Comparison of ENCODE assay signal across 18 mouse cellular contexts in the genomic region with DNA sequence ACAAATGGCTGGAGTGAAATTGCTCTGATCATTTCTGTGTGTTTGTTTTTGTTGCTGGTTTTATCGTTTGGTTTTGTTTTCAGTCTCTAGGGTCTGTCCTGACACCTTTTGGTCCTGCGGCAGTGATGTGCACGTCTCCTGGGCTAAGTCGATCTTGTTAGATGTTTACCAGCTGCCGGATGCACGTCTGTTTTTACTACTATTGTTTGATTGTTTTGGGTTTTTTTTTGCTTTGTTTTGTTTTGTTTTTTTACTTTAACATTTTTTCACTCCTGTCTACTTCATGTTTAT. TPM values are rescaled to one million over a fixed set of nuclear protein-coding genes. Genes with fewer than 3 reads are reported as not detected.
DNase-seq lines count a peak whose midpoint lies in the region; ATAC-seq and TF ChIP-seq lines count a peak whose summit lies in the region.
"Had no signal": no experiment of that assay in that cellular context is flagged by ENCODE, and none has a peak within 500 bp of the region (broad histone marks: within the 10 kb centered on the region; RNA-seq: fewer than 3 reads in every experiment).

No protein-coding gene starts in this region.

- H3K36me3 ChIP-seq in kidney, postnatal 0 days (ENCODE audit: insufficient read depth, low read length), result no peaks in the 10 kb centered on the region
- H3K36me3 ChIP-seq in intestine, embryonic 16.5 days (ENCODE audit: control insufficient read depth, insufficient read depth, low read length), result no peaks in the 10 kb centered on the region
- H3K36me3 ChIP-seq in midbrain, embryonic 15.5 days (replicated peaks), result no peaks in the 10 kb centered on the region
- H3K36me3 ChIP-seq: hindbrain, embryonic 12.5 days had no signal

- DNase-seq in heart, adult 11 months, result peak; percentile 96
- DNase-seq in heart, postnatal 14 days, result no peak
- peak; percentile 61 for DNase-seq in kidney, postnatal 0 days (ENCODE audit: low spot score)
- DNase-seq in kidney, adult 18-20 months, result no peak
- DNase-seq in Patski (ENCODE audit: low read depth, low spot score), result no peak
- DNase-seq in frontal cortex, adult 2 months (ENCODE audit: extremely low spot score in 1 of 2, low spot score in 1 of 2), result no peak
- DNase-seq: adrenal gland, postnatal 14 days; cerebellum, adult 18-20 months; kidney, postnatal 10 days; liver; liver, postnatal 0 days; spleen, adult 18-20 months; thymus, postnatal 25 days had no signal

- H3K9ac ChIP-seq in kidney, postnatal 0 days (ENCODE audit: low read depth, low read length), result no peak overlapping the region
- no peak overlapping the region for H3K9ac ChIP-seq in intestine, embryonic 16.5 days (ENCODE audit: low read depth, low read length)
- no peak overlapping the region for H3K9ac ChIP-seq in midbrain, embryonic 15.5 days
- H3K9ac ChIP-seq: forebrain, embryonic 13.5 days; hindbrain, embryonic 12.5 days; liver, postnatal 0 days had no signal

- in situ Hi-C loops in Patski (cut with MboI; ENCODE audit: low pct_unique_long_range_greater_than_20kb), result no loop called here

- no peaks in the 10 kb centered on the region; the same call in 1 of the 2 replicates for H3K4me1 ChIP-seq in kidney, postnatal 0 days (replicated peaks; ENCODE audit: insufficient read depth, low read length)
- peaks cover 7% of the 10 kb centered on the region; the same call in 1 of the 2 replicates for H3K4me1 ChIP-seq in intestine, embryonic 16.5 days (ENCODE audit: control insufficient read depth, insufficient read depth, low read length)
- H3K4me1 ChIP-seq in midbrain, embryonic 15.5 days, result peaks cover 5% of the 10 kb centered on the region; the same call in 1 of the 2 replicates

- no peak overlapping the region for H3K4me3 ChIP-seq in kidney, postnatal 0 days (replicated peaks; ENCODE audit: low read depth, low read length)
- H3K4me3 ChIP-seq in intestine, embryonic 16.5 days (ENCODE audit: low read length), result no peak overlapping the region
- no peak overlapping the region for H3K4me3 ChIP-seq in midbrain, embryonic 15.5 days
- H3K4me3 ChIP-seq: forebrain, embryonic 13.5 days; hindbrain, embryonic 12.5 days; megakaryocyte, embryonic 14.5 days had no signal

- 9% methylated on average over 6 of the region's 6 CpGs for WGBS in kidney, postnatal 0 days
- WGBS in intestine, embryonic 16.5 days, result 25% methylated on average over 6 of the region's 6 CpGs
- 73% methylated on average over 6 of the region's 6 CpGs for WGBS in midbrain, embryonic 15.5 days

- ATAC-seq in kidney, postnatal 0 days (replicated peaks; ENCODE audit: low FRiP score, low read depth), result peak; percentile 33; the same call in 1 of the 2 replicates
- ATAC-seq in Patski, result peak; percentile 13
- ATAC-seq in intestine, embryonic 16.5 days, result no peak
- ATAC-seq in midbrain, embryonic 15.5 days (replicated peaks), result no peak
- ATAC-seq: forebrain, embryonic 13.5 days; liver, postnatal 0 days had no signal

- CTCF ChIA-PET in Patski (lab: Charles Lee), result interaction anchor here (1.1 kb wide), 1 partner anchor 94 kb away, joined by 3 read pairs; no protein-coding TSS in a partner anchor

- H3K27ac ChIP-seq in kidney, postnatal 0 days, result peak overlapping the region; percentile 55; the same call in 1 of the 2 replicates
- H3K27ac ChIP-seq in intestine, embryonic 16.5 days (ENCODE audit: low read length), result peak overlapping the region; percentile 25; the same call in 1 of the 2 replicates
- no peak overlapping the region for H3K27ac ChIP-seq in midbrain, embryonic 15.5 days
- H3K27ac ChIP-seq: forebrain, embryonic 13.5 days; hindbrain, embryonic 12.5 days had no signal

- no peaks in the 10 kb centered on the region for H3K9me3 ChIP-seq in kidney, postnatal 0 days (replicated peaks; ENCODE audit: low read length)
- H3K9me3 ChIP-seq in intestine, embryonic 16.5 days (ENCODE audit: control insufficient read depth, low read length), result no peaks in the 10 kb centered on the region
- H3K9me3 ChIP-seq in midbrain, embryonic 15.5 days, result no peaks in the 10 kb centered on the region
- H3K9me3 ChIP-seq: forebrain, embryonic 13.5 days; hindbrain, embryonic 12.5 days had no signal

- no peaks in the 10 kb centered on the region for H3K27me3 ChIP-seq in kidney, postnatal 0 days (ENCODE audit: insufficient read depth, low read length)
- H3K27me3 ChIP-seq in Patski, result no peaks in the 10 kb centered on the region
- H3K27me3 ChIP-seq in intestine, embryonic 16.5 days (replicated peaks; ENCODE audit: control insufficient read depth, insufficient read depth, low read length), result no peaks in the 10 kb centered on the region
- no peaks in the 10 kb centered on the region for H3K27me3 ChIP-seq in midbrain, embryonic 15.5 days (replicated peaks)
- H3K27me3 ChIP-seq: forebrain, embryonic 13.5 days; hindbrain, embryonic 12.5 days had no signal

- POLR2A ChIA-PET in Patski (lab: Charles Lee), result interaction anchor here (0.7 kb wide), 1 partner anchor 248 kb away, joined by 8 read pairs; a partner anchor contains a TSS

- no peak for TF ChIP-seq CTCF in kidney, postnatal 0 days (IDR thresholded peaks at IDR 0.05; ENCODE audit: low read depth)
- TF ChIP-seq CTCF in Patski (IDR thresholded peaks at IDR 0.05), result no peak

- H3K4me2 ChIP-seq in kidney, postnatal 0 days (ENCODE audit: low read length), result no peak overlapping the region
- no peak overlapping the region for H3K4me2 ChIP-seq in intestine, embryonic 16.5 days (ENCODE audit: low read depth, low read length)
- no peak overlapping the region for H3K4me2 ChIP-seq in midbrain, embryonic 15.5 days
- H3K4me2 ChIP-seq: forebrain, embryonic 13.5 days; hindbrain, embryonic 12.5 days had no signal

- intact Hi-C loops in heart, postnatal 14 days (cut with DNase I), result no loop called here

RNA-seq across cellular contexts. Expression of a gene that starts 40.8 kb away (rescaled TPM):
- total RNA-seq in heart, postnatal 14 days (2021), result 100 to 1,000 TPM in 1 of 2 experiments, 10 to 100 TPM in 1; 100.0 to 103 TPM
- 50.8 and 51.7 TPM in 2 replicates for polyA plus RNA-seq in kidney, postnatal 0 days (2015; fragmentation: Nextera tagmentation; extraction: Ambion mirVana)
- 37.0 TPM for polyA plus RNA-seq in Patski (2021)
- polyA plus RNA-seq in intestine, embryonic 16.5 days (2015; fragmentation: Nextera tagmentation; extraction: Ambion mirVana), result 58.6 and 59.8 TPM in 2 replicates
- 18.0 TPM in 2 replicates for polyA plus RNA-seq in midbrain, embryonic 15.5 days (2015; fragmentation: Nextera tagmentation; extraction: Ambion mirVana)
- polyA plus RNA-seq in frontal cortex, adult 2 months (2012; rRNA removed), result 27.1 and 30.2 TPM in 2 replicates

Comparison
In these comparisons a context has a peak if more than half of its experiments do, and no peak if none do; other contexts are left out.
1. DNase-seq: peak in heart, adult 11 months (single experiment) and kidney, postnatal 0 days (single experiment); none in heart, postnatal 14 days (0 of 2), kidney, adult 18-20 months (single experiment), Patski (single experiment) and frontal cortex, adult 2 months (0 of 2).
2. ATAC-seq: peak in kidney, postnatal 0 days (single experiment) and Patski (single experiment); none in intestine, embryonic 16.5 days (single experiment) and midbrain, embryonic 15.5 days (single experiment).